11 mouse cellular contexts compared by ENCODE assay signal in genomic region chr6:40607431-40607830, GRCm38 (mm10). TPM values are rescaled to one million over a fixed set of nuclear protein-coding genes. Genes with fewer than 3 reads are reported as not detected.
DNase-seq lines count a peak whose midpoint lies in the region; ATAC-seq and TF ChIP-seq lines count a peak whose summit lies in the region.
"Had no signal": no experiment of that assay in that cellular context is flagged by ENCODE, and none has a peak within 500 bp of the region (broad histone marks: within the 10 kb centered on the region; RNA-seq: fewer than 3 reads in every experiment).

No protein-coding gene starts in this region.

- peak; percentile 4 for DNase-seq in midbrain, postnatal 0 days (ENCODE audit: low spot score)
- no peak for DNase-seq in midbrain, embryonic 14.5 days
- DNase-seq in cerebellum, postnatal 36 days = peak; percentile 50 to 74
- DNase-seq in left cerebral cortex, adult 18-20 months (ENCODE audit: low spot score in 2 of 2) = peak; percentile 72 to 79
- DNase-seq in urinary bladder, postnatal 25 days (ENCODE audit: low spot score) = no peak
- no peak for DNase-seq in kidney, postnatal 36 days
- DNase-seq: heart, adult 2 months had no signal

- H3K4me1 ChIP-seq in midbrain, postnatal 0 days (ENCODE audit: insufficient read depth, low read length) = no peaks in the 10 kb centered on the region
- no peaks in the 10 kb centered on the region for H3K4me1 ChIP-seq in midbrain, embryonic 14.5 days (ENCODE audit: control insufficient read depth, insufficient read depth, low read length)
- no peaks in the 10 kb centered on the region for H3K4me1 ChIP-seq in forebrain, embryonic 12.5 days

- no peak overlapping the region for H3K27ac ChIP-seq in midbrain, postnatal 0 days (ENCODE audit: low read depth, low read length)
- no peak overlapping the region for H3K27ac ChIP-seq in midbrain, embryonic 14.5 days (replicated peaks; ENCODE audit: low read depth, low read length)
- no peak overlapping the region for H3K27ac ChIP-seq in forebrain, embryonic 12.5 days
- H3K27ac ChIP-seq: heart, adult 2 months had no signal

- H3K4me3 ChIP-seq in midbrain, postnatal 0 days (ENCODE audit: low read depth, low read length) = no peak overlapping the region
- no peak overlapping the region for H3K4me3 ChIP-seq in midbrain, embryonic 14.5 days (replicated peaks; ENCODE audit: low read depth, low read length)
- H3K4me3 ChIP-seq in forebrain, embryonic 12.5 days (replicated peaks) = no peak overlapping the region
- H3K4me3 ChIP-seq: heart, adult 2 months had no signal

- TF ChIP-seq CTCF in midbrain, postnatal 0 days (IDR thresholded peaks at IDR 0.05) = no peak

- H3K9ac ChIP-seq in midbrain, postnatal 0 days (replicated peaks; ENCODE audit: low read length, poor library complexity, severe bottlenecking) = no peak overlapping the region
- no peak overlapping the region for H3K9ac ChIP-seq in midbrain, embryonic 14.5 days (replicated peaks; ENCODE audit: low read length)
- no peak overlapping the region for H3K9ac ChIP-seq in forebrain, embryonic 12.5 days

- no peaks in the 10 kb centered on the region for H3K27me3 ChIP-seq in midbrain, postnatal 0 days (ENCODE audit: insufficient read depth, low read length)
- no peaks in the 10 kb centered on the region for H3K27me3 ChIP-seq in midbrain, embryonic 14.5 days (ENCODE audit: control insufficient read depth, insufficient read depth, low read length)
- H3K27me3 ChIP-seq in forebrain, embryonic 12.5 days = no peaks in the 10 kb centered on the region

- H3K9me3 ChIP-seq in midbrain, postnatal 0 days (ENCODE audit: low read length) = no peaks in the 10 kb centered on the region
- no peaks in the 10 kb centered on the region for H3K9me3 ChIP-seq in midbrain, embryonic 14.5 days (ENCODE audit: control insufficient read depth, low read length)
- no peaks in the 10 kb centered on the region for H3K9me3 ChIP-seq in forebrain, embryonic 12.5 days

- no peaks in the 10 kb centered on the region for H3K36me3 ChIP-seq in midbrain, postnatal 0 days (ENCODE audit: insufficient read depth, low read length)
- H3K36me3 ChIP-seq in midbrain, embryonic 14.5 days (ENCODE audit: control insufficient read depth, insufficient read depth, low read length) = no peaks in the 10 kb centered on the region
- H3K36me3 ChIP-seq in forebrain, embryonic 12.5 days (replicated peaks) = no peaks in the 10 kb centered on the region

- ATAC-seq in midbrain, postnatal 0 days (ENCODE audit: low FRiP score) = no peak
- no peak for ATAC-seq in midbrain, embryonic 14.5 days (ENCODE audit: low FRiP score, low TSS enrichment)
- no peak for ATAC-seq in erythroid progenitor cell, adult 5-6 weeks (replicated peaks; ENCODE audit: low FRiP score, poor library complexity, severe bottlenecking)
- no peak for ATAC-seq in forebrain, embryonic 12.5 days (ENCODE audit: low FRiP score)

- no peak overlapping the region for H3K4me2 ChIP-seq in midbrain, postnatal 0 days (ENCODE audit: low read depth, low read length, poor library complexity, severe bottlenecking)
- no peak overlapping the region for H3K4me2 ChIP-seq in midbrain, embryonic 14.5 days (ENCODE audit: low read length)
- H3K4me2 ChIP-seq in forebrain, embryonic 12.5 days = no peak overlapping the region

RNA-seq across cellular contexts. Expression of gene Tas2r138, which starts 5.7 kb away (rescaled TPM):
- total RNA-seq in midbrain, postnatal 0 days (2014; rRNA removed) = not detected in 2 replicates
- not detected in 2 replicates for polyA plus RNA-seq in midbrain, postnatal 0 days (2015; fragmentation: Nextera tagmentation; extraction: Ambion mirVana)
- polyA plus RNA-seq in midbrain, embryonic 14.5 days (2014; fragmentation: Nextera tagmentation; extraction: Ambion mirVana) = not detected in 2 replicates
- not detected for total RNA-seq in left cerebral cortex, adult 18-20 months (2021)
- total RNA-seq in erythroid progenitor cell, adult 5-6 weeks (2015; ENCODE audit: low replicate concordance) = not detected in 2 replicates
- not detected in 2 replicates for total RNA-seq in erythroid progenitor cell, adult 5-6 weeks (2017; ENCODE audit: low replicate concordance)
- not detected in 2 replicates for polyA plus RNA-seq in forebrain, embryonic 12.5 days (2016; fragmentation: Nextera tagmentation; extraction: Ambion mirVana)
- total RNA-seq: heart, adult 2 months had no signal
- polyA plus RNA-seq: heart, adult 2 months; intestine, embryonic 14.5 days; limb, embryonic 14.5 days had no signal

RNA-seq across cellular contexts. Expression of gene Mgam, which starts 21.2 kb away (rescaled TPM):
- 1.1 and 1.8 TPM in 2 replicates for total RNA-seq in midbrain, postnatal 0 days (2014; rRNA removed)
- 0.11 and 0.26 TPM in 2 replicates for polyA plus RNA-seq in midbrain, postnatal 0 days (2015; fragmentation: Nextera tagmentation; extraction: Ambion mirVana)
- polyA plus RNA-seq in midbrain, embryonic 14.5 days (2014; fragmentation: Nextera tagmentation; extraction: Ambion mirVana) = not detected in 2 replicates
- total RNA-seq in left cerebral cortex, adult 18-20 months (2021) = not detected
- 6.1 and 6.3 TPM in 2 replicates for total RNA-seq in erythroid progenitor cell, adult 5-6 weeks (2015; ENCODE audit: low replicate concordance)
- total RNA-seq in erythroid progenitor cell, adult 5-6 weeks (2017; ENCODE audit: low replicate concordance) = 2.7 and 3.1 TPM in 2 replicates
- 0.03 TPM in 1 of 2 replicates, not detected in the other for polyA plus RNA-seq in forebrain, embryonic 12.5 days (2016; fragmentation: Nextera tagmentation; extraction: Ambion mirVana)

RNA-seq across cellular contexts. Expression of gene Clec5a, which starts 21.8 kb away (rescaled TPM):
- 2.1 TPM in 1 of 2 replicates, not detected in the other for total RNA-seq in midbrain, postnatal 0 days (2014; rRNA removed)
- 0.52 and 0.79 TPM in 2 replicates for polyA plus RNA-seq in midbrain, postnatal 0 days (2015; fragmentation: Nextera tagmentation; extraction: Ambion mirVana)
- polyA plus RNA-seq in midbrain, embryonic 14.5 days (2014; fragmentation: Nextera tagmentation; extraction: Ambion mirVana) = 0.11 and 1.1 TPM in 2 replicates
- total RNA-seq in left cerebral cortex, adult 18-20 months (2021) = 1 to 10 TPM in 1 of 2 experiments, under 1 TPM in 1; 1.00 to 1.5 TPM
- total RNA-seq in erythroid progenitor cell, adult 5-6 weeks (2015; ENCODE audit: low replicate concordance) = 36.5 and 41.8 TPM in 2 replicates
- 11.0 and 14.8 TPM in 2 replicates for total RNA-seq in erythroid progenitor cell, adult 5-6 weeks (2017; ENCODE audit: low replicate concordance)
- 0.29 and 0.52 TPM in 2 replicates for polyA plus RNA-seq in forebrain, embryonic 12.5 days (2016; fragmentation: Nextera tagmentation; extraction: Ambion mirVana)

RNA-seq across cellular contexts. Expression of gene Olfr460, which starts 38.1 kb away (rescaled TPM):
- 0.05 TPM in 1 of 2 replicates, not detected in the other for total RNA-seq in midbrain, postnatal 0 days (2014; rRNA removed)
- not detected in 2 replicates for polyA plus RNA-seq in midbrain, postnatal 0 days (2015; fragmentation: Nextera tagmentation; extraction: Ambion mirVana)
- not detected in 2 replicates for polyA plus RNA-seq in midbrain, embryonic 14.5 days (2014; fragmentation: Nextera tagmentation; extraction: Ambion mirVana)
- not detected for total RNA-seq in left cerebral cortex, adult 18-20 months (2021)
- total RNA-seq in erythroid progenitor cell, adult 5-6 weeks (2015; ENCODE audit: low replicate concordance) = not detected in 2 replicates
- not detected in 2 replicates for total RNA-seq in erythroid progenitor cell, adult 5-6 weeks (2017; ENCODE audit: low replicate concordance)
- not detected in 2 replicates for polyA plus RNA-seq in forebrain, embryonic 12.5 days (2016; fragmentation: Nextera tagmentation; extraction: Ambion mirVana)
- total RNA-seq: heart, adult 2 months had no signal
- polyA plus RNA-seq: heart, adult 2 months; intestine, embryonic 14.5 days had no signal

RNA-seq across cellular contexts. Expression of gene Olfr461, which starts 52.6 kb away (rescaled TPM):
- total RNA-seq in midbrain, postnatal 0 days (2014; rRNA removed) = not detected in 2 replicates
- polyA plus RNA-seq in midbrain, postnatal 0 days (2015; fragmentation: Nextera tagmentation; extraction: Ambion mirVana) = 0.29 TPM in 1 of 2 replicates, not detected in the other
- polyA plus RNA-seq in midbrain, embryonic 14.5 days (2014; fragmentation: Nextera tagmentation; extraction: Ambion mirVana) = 0.15 and 0.16 TPM in 2 replicates
- total RNA-seq in left cerebral cortex, adult 18-20 months (2021) = not detected
- not detected in 2 replicates for total RNA-seq in erythroid progenitor cell, adult 5-6 weeks (2015; ENCODE audit: low replicate concordance)
- not detected in 2 replicates for total RNA-seq in erythroid progenitor cell, adult 5-6 weeks (2017; ENCODE audit: low replicate concordance)
- 0.08 and 0.41 TPM in 2 replicates for polyA plus RNA-seq in forebrain, embryonic 12.5 days (2016; fragmentation: Nextera tagmentation; extraction: Ambion mirVana)
- total RNA-seq: heart, adult 2 months had no signal
- polyA plus RNA-seq: heart, adult 2 months; intestine, embryonic 14.5 days; limb, embryonic 14.5 days had no signal

Comparison
In these comparisons a context has a peak if more than half of its experiments do, and no peak if none do; other contexts are left out.
1. DNase-seq: peak in midbrain, postnatal 0 days (single experiment), cerebellum, postnatal 36 days (2 of 2) and left cerebral cortex, adult 18-20 months (2 of 2); none in midbrain, embryonic 14.5 days (single experiment), urinary bladder, postnatal 25 days (single experiment) and kidney, postnatal 36 days (0 of 2).